Mouse (Mus musculus) neural tube, postnatal 0 days (tissue): ENCODE measurements around the gene 1110057P08Rik. TPM values are rescaled to one million over a fixed set of nuclear protein-coding genes. Genes with fewer than 3 reads are reported as not detected.

ENCODE experiments used
- polyA plus RNA-seq: library from polyadenylated mRNA; unstranded; fragments of >200 nt; fragmentation: Nextera tagmentation; extraction: Ambion mirVana; gene quantifications from 2 replicates; pipeline ENCODE4 v1.2.1, GENCODE M21; 2015

1110057P08Rik gene
- not detected in 2 replicates for polyA plus RNA-seq

DNA sequence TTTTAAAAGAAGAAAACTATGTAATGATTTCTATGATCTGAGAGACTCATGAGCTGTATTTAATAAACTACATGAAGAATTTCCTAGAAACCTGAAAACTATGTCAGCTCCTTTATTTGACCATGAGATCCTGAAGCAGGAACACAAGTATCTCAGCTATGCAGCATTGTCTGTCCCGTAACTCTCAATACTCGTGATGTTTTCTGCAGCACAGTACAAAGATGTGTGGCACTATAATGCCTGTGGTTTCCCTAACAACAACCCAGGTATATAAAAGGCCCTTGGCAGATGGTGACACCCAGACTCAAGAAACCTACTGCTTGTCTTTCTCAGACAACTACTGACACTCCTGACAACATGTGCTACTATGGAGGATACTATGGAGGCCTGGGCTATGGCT, at the start of gene 1110057P08Rik:
1110057P08Rik (plus strand) TSS at position 301 of the 400 bp plus-strand sequence.

GRCm38 (mm10) chr16:89140551-89140950, 34.0 kb upstream of the 1110057P08Rik start, which contains the start of gene Gm6358:
Gene Gm6358 (plus strand): TSS chr16:89140851.

DNA sequence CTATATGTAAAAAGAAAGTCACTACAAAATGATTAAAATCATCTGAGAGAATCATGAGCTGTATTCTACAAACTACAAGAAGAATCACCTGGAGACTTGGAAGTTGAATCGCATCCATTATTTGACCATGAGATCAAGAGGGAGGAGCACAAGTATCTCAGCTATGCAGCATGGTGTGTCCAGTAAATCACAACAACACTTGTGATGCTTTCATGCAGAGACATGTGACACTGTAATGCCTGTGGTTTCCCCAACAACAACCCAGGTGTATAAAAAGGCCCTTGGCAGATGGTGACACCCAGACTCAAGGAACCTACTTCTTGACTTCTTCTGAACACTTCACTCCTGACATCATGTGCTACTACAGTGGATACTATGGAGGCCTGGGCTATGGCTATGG, 23.7 kb upstream of the 1110057P08Rik start, which contains the start of gene Gm10061:
Gm10061 (plus strand) TSS at position 301 of the 400 bp plus-strand sequence.

DNA sequence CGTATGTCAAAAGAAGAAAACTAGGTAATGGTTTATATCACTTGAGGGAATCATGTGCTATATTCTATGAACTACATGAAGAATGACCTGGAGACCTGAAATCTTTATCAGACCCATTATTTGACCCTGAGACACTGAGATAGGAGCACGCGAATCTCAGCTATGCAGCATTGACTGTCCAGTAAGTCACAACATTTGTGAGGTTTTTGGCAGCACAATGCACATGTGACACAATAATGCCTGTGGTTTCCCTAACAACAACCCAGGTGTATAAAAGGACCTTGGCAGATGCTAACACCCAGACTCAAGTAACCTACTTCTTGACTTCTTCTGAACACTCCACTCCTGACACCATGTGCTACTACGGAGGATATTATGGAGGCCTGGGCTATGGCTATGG, 16.9 kb upstream of the 1110057P08Rik start, which contains the start of gene Gm9789:
Gm9789 (plus strand) TSS at position 301 of the 400 bp plus-strand sequence.

DNA sequence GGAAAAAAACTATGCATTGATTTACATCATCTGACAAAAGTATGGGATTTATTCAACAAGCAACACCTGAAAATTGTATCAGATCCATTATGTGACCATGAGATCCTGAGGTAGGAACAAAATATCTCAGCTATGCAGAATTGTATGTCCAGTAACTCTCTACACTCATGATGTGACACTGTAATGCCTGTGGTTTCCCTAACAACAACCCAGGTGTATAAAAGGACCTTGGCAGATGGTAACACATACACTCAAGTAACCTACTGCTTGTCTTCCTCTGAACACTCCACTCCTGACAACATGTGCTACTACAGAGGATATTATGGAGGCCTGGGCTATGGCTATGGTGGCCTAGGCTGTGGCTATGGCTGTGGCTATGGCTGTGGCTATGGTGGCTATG, 5.3 kb upstream of the 1110057P08Rik start, which contains the start of gene Gm7735:
Gm7735 (plus strand) TSS at position 301 of the 400 bp plus-strand sequence.

DNA sequence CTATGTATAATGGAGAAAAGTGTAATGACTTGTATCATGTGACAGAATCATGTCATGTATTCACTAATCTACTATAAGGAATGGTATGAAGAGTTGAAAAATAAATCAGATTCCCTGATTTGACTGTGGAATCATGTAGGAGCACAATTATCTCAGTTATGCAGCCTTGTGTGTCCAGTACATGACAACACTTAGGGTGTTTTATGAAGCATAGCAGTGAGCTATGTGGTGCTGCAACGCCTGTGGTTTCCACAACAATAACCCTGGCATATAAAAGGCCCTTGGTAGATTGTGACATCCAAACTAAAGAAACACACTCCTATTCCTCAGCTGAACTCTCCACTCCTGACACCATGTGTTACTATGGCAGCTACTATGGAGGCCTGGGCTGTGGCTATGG, 31.0 kb downstream of the 1110057P08Rik start, which contains the start of gene Krtap20-2:
Krtap20-2 (plus strand) TSS at position 301 of the 400 bp plus-strand sequence.

Other genes with a start within 250 kb of the 1110057P08Rik start
- gene Krtap19-9b, start 242.5 kb upstream of the 1110057P08Rik start, polyA plus RNA-seq: not detected in 2 replicates
- not detected in 2 replicates for gene Krtap16-3, start 211.9 kb upstream of the 1110057P08Rik start, polyA plus RNA-seq
- gene Krtap22-2, start 164.0 kb upstream of the 1110057P08Rik start, polyA plus RNA-seq: not detected in 2 replicates
- not detected in 2 replicates for gene Gm10229, start 159.5 kb upstream of the 1110057P08Rik start, polyA plus RNA-seq
- not detected in 2 replicates for gene Krtap6-1, start 143.0 kb upstream of the 1110057P08Rik start, polyA plus RNA-seq
- gene Gm10228, start 133.3 kb upstream of the 1110057P08Rik start, polyA plus RNA-seq: not detected in 2 replicates
- not detected in 2 replicates for gene Krtap6-5, start 126.9 kb upstream of the 1110057P08Rik start, polyA plus RNA-seq
- not detected in 2 replicates for gene 1110025L11Rik, start 110.7 kb upstream of the 1110057P08Rik start, polyA plus RNA-seq
- not detected in 2 replicates for gene Krtap6-3, start 90.7 kb upstream of the 1110057P08Rik start, polyA plus RNA-seq
- not detected in 2 replicates for gene Gm6358, start 33.9 kb upstream of the 1110057P08Rik start, polyA plus RNA-seq
- gene Gm10061, start 23.6 kb upstream of the 1110057P08Rik start, polyA plus RNA-seq: not detected in 2 replicates
- not detected in 2 replicates for gene Gm9789, start 16.8 kb upstream of the 1110057P08Rik start, polyA plus RNA-seq
- gene Gm7735, start 5.2 kb upstream of the 1110057P08Rik start, polyA plus RNA-seq: not detected in 2 replicates
- not detected in 2 replicates for gene Krtap20-2, start 31.1 kb downstream of the 1110057P08Rik start, polyA plus RNA-seq
- gene Krtap21-1, start 229.1 kb downstream of the 1110057P08Rik start, polyA plus RNA-seq: not detected in 2 replicates
- gene Krtap6-2, start 245.4 kb downstream of the 1110057P08Rik start, polyA plus RNA-seq: not detected in 2 replicates